Mouse (Mus musculus) brain, embryonic 14.5 days (tissue): ENCODE data around the gene Olfml3.

ENCODE experiments used
- CTCF ChIP-seq: fragments of 200-500 bp; IDR thresholded peaks from 2 replicates; pipeline ENCODE4 v1.5.1; 2012; ENCODE audit warnings: inconsistent platforms, mild to moderate bottlenecking, moderate library complexity, borderline replicate concordance; ENCODE audit not compliant: insufficient read depth, insufficient read length; ENCODE audit errors: extremely low read depth
- POLR2A ChIP-seq: fragments of 200-500 bp; IDR thresholded peaks from 2 replicates; pipeline ENCODE4 v1.6.1; 2012; ENCODE audit warnings: mild to moderate bottlenecking, inconsistent platforms, borderline replicate concordance; ENCODE audit not compliant: poor library complexity, insufficient read depth, insufficient read length, severe bottlenecking; ENCODE audit errors: extremely low read depth

DNA sequence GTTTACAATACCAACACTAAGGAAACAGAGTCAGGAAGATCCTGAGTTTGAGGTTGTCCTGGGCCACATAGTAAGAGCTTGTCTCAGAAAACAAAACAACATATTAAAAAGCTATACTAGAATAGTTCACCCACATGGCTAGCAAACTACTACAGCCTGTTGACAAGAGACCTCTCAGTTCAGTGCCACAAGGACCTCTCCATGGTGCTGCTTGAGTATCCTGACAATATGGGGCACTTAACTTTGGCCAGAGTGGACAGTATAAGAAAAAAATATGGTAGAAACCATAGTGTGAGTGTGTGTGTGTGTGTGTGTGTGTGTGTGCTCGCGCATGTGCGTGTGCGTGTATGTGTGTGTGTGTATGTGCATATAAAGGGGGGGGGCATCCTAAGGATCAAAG lies 25.6 kb downstream of the Olfml3 start:
- TF ChIP-seq CTCF (no peak), POLR2A (no peak)
